Comparison of ENCODE assay signal across 10 mouse cellular contexts in the genomic region with DNA sequence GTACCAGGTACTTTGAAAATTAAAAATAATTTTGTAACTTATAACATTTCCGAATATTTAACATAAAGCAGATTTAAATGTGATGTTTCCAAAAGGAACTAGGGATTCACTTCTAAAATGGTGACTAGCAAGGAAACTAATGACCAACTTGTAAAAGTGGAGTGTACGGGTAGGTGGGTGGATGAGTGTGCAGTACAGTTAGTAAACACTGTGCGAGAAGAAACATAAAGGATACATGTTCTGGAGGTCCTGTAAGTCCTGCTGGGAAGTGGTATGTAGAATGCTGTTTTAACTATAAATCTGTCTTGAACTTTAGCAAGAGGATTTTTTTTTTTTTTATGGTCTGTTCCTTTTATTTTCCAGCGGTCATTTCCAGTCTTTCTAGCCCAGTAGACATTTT. TPM values are rescaled to one million over a fixed set of nuclear protein-coding genes. Genes with fewer than 3 reads are reported as not detected.
A peak's percentile ranks its signal among the peaks of the same experiment; 100 is the strongest.
DNase-seq lines count a peak whose midpoint lies in the region; ATAC-seq lines count a peak whose summit lies in the region.
"Had no signal": no experiment of that assay in that cellular context is flagged by ENCODE, and none has a peak within 500 bp of the region (broad histone marks: within the 10 kb centered on the region; RNA-seq: fewer than 3 reads in every experiment).

No protein-coding gene starts in this region.

- ATAC-seq in megakaryocyte, adult 5-6 weeks (ENCODE audit: poor library complexity, severe bottlenecking): no peak
- ATAC-seq in liver, embryonic 12.5 days: no peak

- peaks cover 23% of the 10 kb centered on the region for H3K4me1 ChIP-seq in megakaryocyte, embryonic 14.5 days
- H3K4me1 ChIP-seq in liver, embryonic 12.5 days: peaks cover 32% of the 10 kb centered on the region

- H3K27me3 ChIP-seq in megakaryocyte, embryonic 14.5 days (replicated peaks): peaks cover 4% of the 10 kb centered on the region
- H3K27me3 ChIP-seq in liver, embryonic 12.5 days (replicated peaks): no peaks in the 10 kb centered on the region

- peak overlapping the region; percentile 99 for H3K4me2 ChIP-seq in liver, embryonic 12.5 days

- no peaks in the 10 kb centered on the region for H3K9me3 ChIP-seq in megakaryocyte, embryonic 14.5 days
- H3K9me3 ChIP-seq in liver, embryonic 12.5 days (replicated peaks): no peaks in the 10 kb centered on the region

- no peak overlapping the region for H3K27ac ChIP-seq in liver, embryonic 12.5 days

- 77% methylated on average over 4 of the region's 4 CpGs for WGBS in liver, embryonic 12.5 days (ENCODE audit: insufficient replicate concordance)

- H3K9ac ChIP-seq in liver, embryonic 12.5 days: no peak overlapping the region

- peak overlapping the region; percentile 3 for H3K4me3 ChIP-seq in megakaryocyte, embryonic 14.5 days (replicated peaks)
- H3K4me3 ChIP-seq in liver, embryonic 12.5 days: peak overlapping the region; percentile 97

- peak; percentile 52 for DNase-seq in cerebellum, adult 9-10 months
- DNase-seq in cerebellum, postnatal 36 days: no peak
- no peak for DNase-seq in right cerebral cortex, postnatal 14 days
- DNase-seq in right cerebral cortex, postnatal 4 days: no peak
- no peak for DNase-seq in natural killer cell, adult 2 months (ENCODE audit: low spot score in 2 of 2)
- DNase-seq: adrenal gland, postnatal 25 days; retina, postnatal 1 day had no signal

- H3K36me3 ChIP-seq in megakaryocyte, embryonic 14.5 days (replicated peaks; ENCODE audit: low read length): peaks cover 12% of the 10 kb centered on the region
- H3K36me3 ChIP-seq in liver, embryonic 12.5 days: peaks cover 16% of the 10 kb centered on the region

RNA-seq across cellular contexts. Expression of a gene that starts 1.7 kb away (rescaled TPM):
- 4.3 and 10.8 TPM in 2 replicates for polyA plus RNA-seq in megakaryocyte, embryonic 14.5 days (2012; ENCODE audit: insufficient read depth, low replicate concordance)
- total RNA-seq in megakaryocyte, adult 5-6 weeks (2015): 15.5 and 17.8 TPM in 2 replicates
- total RNA-seq in megakaryocyte, adult 5-6 weeks (2017): 13.5 and 19.3 TPM in 2 replicates
- polyA plus RNA-seq in liver, embryonic 12.5 days (2016; fragmentation: Nextera tagmentation; extraction: Ambion mirVana): 13.6 and 13.8 TPM in 2 replicates

RNA-seq across cellular contexts. Expression of a gene that starts 32.8 kb away (rescaled TPM):
- polyA plus RNA-seq in megakaryocyte, embryonic 14.5 days (2012; ENCODE audit: insufficient read depth, low replicate concordance): not detected in 2 replicates
- not detected in 2 replicates for total RNA-seq in megakaryocyte, adult 5-6 weeks (2015)
- not detected in 2 replicates for total RNA-seq in megakaryocyte, adult 5-6 weeks (2017)
- polyA plus RNA-seq in liver, embryonic 12.5 days (2016; fragmentation: Nextera tagmentation; extraction: Ambion mirVana): 0.31 and 0.44 TPM in 2 replicates
